Mouse (Mus musculus): ENCODE results near the gene Gnao1.

Gene Gnao1

GRCm38 (mm10) chr8:93845186-93845585, 35.4 kb downstream of the Gnao1 start:
- DNase-seq: no peak

GRCm38 (mm10) chr8:93852087-93852645, 42.4 kb downstream of the Gnao1 start:
- DNase-seq: no peak

- no peak for DNase-seq
Observed at GRCm38 (mm10) chr8:93852851-93853461, 43.2 kb downstream of the Gnao1 start.

GRCm38 (mm10) chr8:93854676-93855075, 44.9 kb downstream of the Gnao1 start:
- DNase-seq: no peak

- DNase-seq: no peak
Observed at GRCm38 (mm10) chr8:93855272-93855671, 45.5 kb downstream of the Gnao1 start.

- DNase-seq: no peak
Observed at GRCm38 (mm10) chr8:93857144-93857543, 47.4 kb downstream of the Gnao1 start.

- no peak for DNase-seq
Observed at GRCm38 (mm10) chr8:93858286-93858685, 48.5 kb downstream of the Gnao1 start.

- DNase-seq: no peak
Observed at GRCm38 (mm10) chr8:93860020-93860419, 50.3 kb downstream of the Gnao1 start.

GRCm38 (mm10) chr8:93864064-93864463, 54.3 kb downstream of the Gnao1 start:
- DNase-seq: no peak

- DNase-seq: no peak
Observed at GRCm38 (mm10) chr8:93866271-93866670, 56.5 kb downstream of the Gnao1 start.

GRCm38 (mm10) chr8:93868486-93869221, 58.9 kb downstream of the Gnao1 start:
- DNase-seq: no peak

GRCm38 (mm10) chr8:93871275-93871674, 61.5 kb downstream of the Gnao1 start:
- no peak for DNase-seq

- no peak for DNase-seq
Observed at GRCm38 (mm10) chr8:93878396-93878795, 68.6 kb downstream of the Gnao1 start.

- DNase-seq: no peak
Observed at GRCm38 (mm10) chr8:93879966-93880365, 70.2 kb downstream of the Gnao1 start.

GRCm38 (mm10) chr8:93881381-93881780, 71.6 kb downstream of the Gnao1 start:
- DNase-seq: no peak

- no peak for DNase-seq
Observed at GRCm38 (mm10) chr8:93883241-93883640, 73.5 kb downstream of the Gnao1 start.

- no peak for DNase-seq
Observed at GRCm38 (mm10) chr8:93883771-93884170, 74.0 kb downstream of the Gnao1 start.

- no peak for DNase-seq
Observed at GRCm38 (mm10) chr8:93884316-93884715, 74.5 kb downstream of the Gnao1 start.

GRCm38 (mm10) chr8:93886181-93886580, 76.4 kb downstream of the Gnao1 start:
- DNase-seq: no peak

- DNase-seq: no peak
Observed at GRCm38 (mm10) chr8:93888150-93888676, 78.4 kb downstream of the Gnao1 start.

- DNase-seq: peak; percentile 20
Observed at GRCm38 (mm10) chr8:93888702-93889480, 79.1 kb downstream of the Gnao1 start.

- DNase-seq: no peak
Observed at GRCm38 (mm10) chr8:93893556-93893955, 83.8 kb downstream of the Gnao1 start.

Measured in lung, postnatal 36 days (tissue).